Mouse (Mus musculus): ENCODE data around the gene Stk16.

DNA sequence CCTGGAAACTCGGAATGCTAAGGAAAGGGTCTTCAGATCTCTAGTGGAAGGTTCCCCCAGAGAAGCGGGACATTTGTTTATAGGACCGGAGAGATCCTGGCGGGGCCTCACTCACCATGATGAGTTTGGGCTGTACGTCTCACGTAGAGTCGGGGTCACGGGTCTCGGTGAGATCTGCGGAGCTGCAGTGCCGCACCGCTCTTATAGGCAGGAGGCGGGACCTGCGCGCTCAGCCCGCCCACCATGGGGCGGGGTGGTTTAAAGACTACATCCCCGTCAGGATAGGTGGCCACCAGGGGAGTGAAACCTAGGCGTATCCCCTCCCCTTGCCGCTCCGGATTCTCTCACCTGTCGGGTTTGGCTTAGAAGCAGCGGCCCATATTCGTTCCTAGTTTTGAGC, 8.4 kb downstream of the Stk16 start:
- no peak for TF ChIP-seq CTCF (conservative IDR thresholded peaks at IDR 0.05 in 1 of 2, IDR thresholded peaks at IDR 0.05 in 1 of 2; ENCODE audit: low read depth in 2 of 2, low read length in 2 of 2)
- TF ChIP-seq HCFC1 (IDR thresholded peaks at IDR 0.05; ENCODE audit: low read depth, low read length), result no peak
- no peak for TF ChIP-seq ZNF384 (IDR thresholded peaks at IDR 0.05; ENCODE audit: low read depth, low read length)
- TF ChIP-seq KAT2A (IDR thresholded peaks at IDR 0.05; ENCODE audit: insufficient replicate concordance, low read length), result no peak
- no peak for TF ChIP-seq MAFK (IDR thresholded peaks at IDR 0.05; ENCODE audit: insufficient replicate concordance, low read length)
- TF ChIP-seq USF2 (conservative IDR thresholded peaks at IDR 0.05; ENCODE audit: low read depth, low read length), result no peak
- TF ChIP-seq CHD2 (IDR thresholded peaks at IDR 0.05; ENCODE audit: low read length), result no peak; the same call in 1 of the 2 replicates
- TF ChIP-seq SIN3A (IDR thresholded peaks at IDR 0.05; ENCODE audit: low read length), result 0 out of 2 replicates have a peak, but pooled peaks have one; percentile 28
- no peak for TF ChIP-seq JUN (IDR thresholded peaks at IDR 0.05; ENCODE audit: insufficient read depth, low read depth, low read length)
- TF ChIP-seq MXI1 (IDR thresholded peaks at IDR 0.05; ENCODE audit: low read depth, low read length), result no peak
- TF ChIP-seq RCOR1 (conservative IDR thresholded peaks at IDR 0.05; ENCODE audit: low read depth, low read length), result peak; percentile 56; the same call in 1 of the 2 replicates
- TF ChIP-seq POLR2A (IDR thresholded peaks at IDR 0.05; ENCODE audit: low read depth, low read length), result peak; percentile 100
